Mouse (Mus musculus): ENCODE results near the gene Ptgr2. TPM values are rescaled to one million over a fixed set of nuclear protein-coding genes. Genes with fewer than 3 reads are reported as not detected.
"Not testable (repeated sequence)": the region's sequence is repeated elsewhere in the genome, so short reads cannot be mapped to it uniquely, and the experiment has no call there.

Gene Ptgr2
- 15.3 and 16.4 TPM in 2 replicates for polyA plus RNA-seq (2016; fragmentation: Nextera tagmentation; extraction: Ambion mirVana)

- H3K4me1 ChIP-seq, result peaks cover 14% of the 10 kb centered on the region
- ATAC-seq (ENCODE audit: low FRiP score), result peak; percentile 93
- 0 out of 2 replicates have a peak within 1 kb of the TSS, but pooled peaks have one; percentile 25 for H3K27ac ChIP-seq
- no peaks in the 10 kb centered on the region for H3K27me3 ChIP-seq
- peak within 1 kb of the TSS; percentile 69 for H3K4me2 ChIP-seq
- under 1% methylated on average over 39 of the region's 39 CpGs for WGBS
- H3K4me3 ChIP-seq (replicated peaks), result peak within 1 kb of the TSS; percentile 54
- no peaks in the 10 kb centered on the region for H3K9me3 ChIP-seq
- no peaks in the 10 kb centered on the region for H3K36me3 ChIP-seq (replicated peaks)
- peak within 1 kb of the TSS; percentile 49 for H3K9ac ChIP-seq
These were observed at the start of gene Ptgr2 for GRCm38 (mm10) chr12:84284885-84285592. Gene Ptgr2 (plus strand): TSS chr12:84285232.

- H3K9ac ChIP-seq, result no peak overlapping the region
- H3K27me3 ChIP-seq, result no peaks in the 10 kb centered on the region
- H3K4me3 ChIP-seq (replicated peaks), result no peak overlapping the region
- no peak overlapping the region for H3K4me2 ChIP-seq
- H3K27ac ChIP-seq, result no peak overlapping the region
- no peaks in the 10 kb centered on the region for H3K36me3 ChIP-seq (replicated peaks)
- no peaks in the 10 kb centered on the region for H3K9me3 ChIP-seq
- no peaks in the 10 kb centered on the region for H3K4me1 ChIP-seq
- no peak for ATAC-seq (ENCODE audit: low FRiP score)
- WGBS, result 91% methylated on average over 6 of the region's 6 CpGs
These were observed 49.5 kb upstream of the Ptgr2 start for GRCm38 (mm10) chr12:84235577-84235976.

- WGBS, result 86% methylated on average over 10 of the region's 10 CpGs
These were observed 48.9 kb upstream of the Ptgr2 start for GRCm38 (mm10) chr12:84235981-84236752.

GRCm38 (mm10) chr12:84237036-84237435 lies 48.0 kb upstream of the Ptgr2 start:
- not testable (repeated sequence) for H3K9ac ChIP-seq; ATAC-seq (ENCODE audit: low FRiP score); H3K27me3 ChIP-seq; H3K36me3 ChIP-seq (replicated peaks); H3K4me2 ChIP-seq; H3K4me3 ChIP-seq (replicated peaks); H3K27ac ChIP-seq; H3K9me3 ChIP-seq; H3K4me1 ChIP-seq
- WGBS, result 92% methylated on average over 5 of the region's 5 CpGs

More at GRCm38 (mm10) chr12:84235981-84236752, 48.9 kb upstream of the Ptgr2 start:
- Histone ChIP-seq H3K4me2 (no peak overlapping the region), H3K9ac (no peak overlapping the region), H3K9me3 (no peaks in the 10 kb centered on the region), H3K4me1 (no peaks in the 10 kb centered on the region), H3K4me3 (replicated peaks) (no peak overlapping the region), H3K27me3 (no peaks in the 10 kb centered on the region), H3K36me3 (replicated peaks) (no peaks in the 10 kb centered on the region), H3K27ac (no peak overlapping the region)
- no peak for ATAC-seq (ENCODE audit: low FRiP score)

GRCm38 (mm10) chr12:84243076-84243770 lies 41.8 kb upstream of the Ptgr2 start:
- Histone ChIP-seq H3K4me3 (replicated peaks) (no peak overlapping the region), H3K9ac (no peak overlapping the region), H3K4me1 (no peaks in the 10 kb centered on the region), H3K36me3 (replicated peaks) (no peaks in the 10 kb centered on the region), H3K27ac (no peak overlapping the region), H3K27me3 (no peaks in the 10 kb centered on the region), H3K4me2 (no peak overlapping the region), H3K9me3 (no peaks in the 10 kb centered on the region)
- ATAC-seq (ENCODE audit: low FRiP score), result no peak
- 88% methylated on average over 7 of the region's 7 CpGs for WGBS

- Histone ChIP-seq H3K9ac (no peak overlapping the region), H3K36me3 (replicated peaks) (no peaks in the 10 kb centered on the region), H3K4me1 (no peaks in the 10 kb centered on the region), H3K27me3 (no peaks in the 10 kb centered on the region), H3K9me3 (no peaks in the 10 kb centered on the region), H3K4me2 (no peak overlapping the region), H3K4me3 (replicated peaks) (no peak overlapping the region), H3K27ac (no peak overlapping the region)
- 71% methylated on average over 5 of the region's 5 CpGs for WGBS
- no peak for ATAC-seq (ENCODE audit: low FRiP score)
These were observed 39.3 kb upstream of the Ptgr2 start for GRCm38 (mm10) chr12:84245683-84246082.

- Histone ChIP-seq H3K4me1 (no peaks in the 10 kb centered on the region), H3K36me3 (replicated peaks) (no peaks in the 10 kb centered on the region), H3K27ac (no peak overlapping the region), H3K9ac (no peak overlapping the region), H3K4me2 (no peak overlapping the region), H3K27me3 (no peaks in the 10 kb centered on the region), H3K9me3 (no peaks in the 10 kb centered on the region), H3K4me3 (replicated peaks) (no peak overlapping the region)
- ATAC-seq (ENCODE audit: low FRiP score), result 0 out of 2 replicates have a peak, but pooled peaks have one; percentile 27
- WGBS, result 5% methylated on average over 3 of the region's 3 CpGs
These were observed 35.8 kb upstream of the Ptgr2 start for GRCm38 (mm10) chr12:84249217-84249616.

- H3K36me3 ChIP-seq (replicated peaks), result no peaks in the 10 kb centered on the region
- H3K27me3 ChIP-seq, result no peaks in the 10 kb centered on the region
- H3K4me1 ChIP-seq, result no peaks in the 10 kb centered on the region
- no peak overlapping the region for H3K4me2 ChIP-seq
- H3K9me3 ChIP-seq, result no peaks in the 10 kb centered on the region
- ATAC-seq (ENCODE audit: low FRiP score), result no peak
- no peak overlapping the region for H3K27ac ChIP-seq
- no peak overlapping the region for H3K9ac ChIP-seq
- WGBS, result 79% methylated on average over 5 of the region's 5 CpGs
- H3K4me3 ChIP-seq (replicated peaks), result no peak overlapping the region
These were observed 32.2 kb upstream of the Ptgr2 start for GRCm38 (mm10) chr12:84252811-84253210.

GRCm38 (mm10) chr12:84254886-84255285 lies 30.1 kb upstream of the Ptgr2 start:
- Histone ChIP-seq H3K4me1 (no peaks in the 10 kb centered on the region), H3K36me3 (replicated peaks) (no peaks in the 10 kb centered on the region), H3K9ac (no peak overlapping the region), H3K4me3 (replicated peaks) (no peak overlapping the region), H3K4me2 (no peak overlapping the region), H3K9me3 (no peaks in the 10 kb centered on the region), H3K27ac (no peak overlapping the region), H3K27me3 (no peaks in the 10 kb centered on the region)
- 75% methylated on average over 5 of the region's 5 CpGs for WGBS
- ATAC-seq (ENCODE audit: low FRiP score), result no peak

- H3K27me3 ChIP-seq, result no peaks in the 10 kb centered on the region
- no peak overlapping the region for H3K4me3 ChIP-seq (replicated peaks)
- H3K9ac ChIP-seq, result no peak overlapping the region
- no peaks in the 10 kb centered on the region for H3K36me3 ChIP-seq (replicated peaks)
- 45% methylated on average over 7 of the region's 7 CpGs for WGBS
- no peaks in the 10 kb centered on the region for H3K4me1 ChIP-seq
- ATAC-seq (ENCODE audit: low FRiP score), result no peak
- no peak overlapping the region for H3K27ac ChIP-seq
- H3K9me3 ChIP-seq, result 0 out of 2 replicates have a peak, but pooled peaks cover 2% of the 10 kb centered on the region
- no peak overlapping the region for H3K4me2 ChIP-seq
These were observed 24.7 kb upstream of the Ptgr2 start for GRCm38 (mm10) chr12:84260363-84260762.

GRCm38 (mm10) chr12:84267264-84267663 lies 17.8 kb upstream of the Ptgr2 start:
- no peak for ATAC-seq (ENCODE audit: low FRiP score)
- H3K4me2 ChIP-seq, result no peak overlapping the region
- H3K9ac ChIP-seq, result no peak overlapping the region
- no peaks in the 10 kb centered on the region for H3K4me1 ChIP-seq
- H3K9me3 ChIP-seq, result 0 out of 2 replicates have a peak, but pooled peaks cover 2% of the 10 kb centered on the region
- WGBS, result 63% methylated on average over 2 of the region's 2 CpGs
- H3K27me3 ChIP-seq, result peaks cover 4% of the 10 kb centered on the region; the same call in 1 of the 2 replicates
- H3K4me3 ChIP-seq (replicated peaks), result no peak overlapping the region
- no peak overlapping the region for H3K27ac ChIP-seq
- H3K36me3 ChIP-seq (replicated peaks), result no peaks in the 10 kb centered on the region

GRCm38 (mm10) chr12:84273366-84273765 lies 11.7 kb upstream of the Ptgr2 start:
- no peaks in the 10 kb centered on the region for H3K36me3 ChIP-seq (replicated peaks)
- H3K4me2 ChIP-seq, result no peak overlapping the region
- H3K9me3 ChIP-seq, result no peaks in the 10 kb centered on the region
- H3K4me3 ChIP-seq (replicated peaks), result no peak overlapping the region
- H3K4me1 ChIP-seq, result peaks cover 13% of the 10 kb centered on the region
- no peak overlapping the region for H3K9ac ChIP-seq
- 73% methylated on average over 5 of the region's 5 CpGs for WGBS
- H3K27me3 ChIP-seq, result no peaks in the 10 kb centered on the region
- no peak overlapping the region for H3K27ac ChIP-seq
- ATAC-seq (ENCODE audit: low FRiP score), result no peak

All from forebrain, embryonic 12.5 days (tissue).